Mouse (Mus musculus): Measurements from ENCODE around the gene Zglp1. TPM values are rescaled to one million over a fixed set of nuclear protein-coding genes. Genes with fewer than 3 reads are reported as not detected.

Zglp1 gene
- 0.28 and 1.8 TPM in 2 replicates for polyA plus RNA-seq (2014; fragmentation: Nextera tagmentation; extraction: Ambion mirVana)

DNA sequence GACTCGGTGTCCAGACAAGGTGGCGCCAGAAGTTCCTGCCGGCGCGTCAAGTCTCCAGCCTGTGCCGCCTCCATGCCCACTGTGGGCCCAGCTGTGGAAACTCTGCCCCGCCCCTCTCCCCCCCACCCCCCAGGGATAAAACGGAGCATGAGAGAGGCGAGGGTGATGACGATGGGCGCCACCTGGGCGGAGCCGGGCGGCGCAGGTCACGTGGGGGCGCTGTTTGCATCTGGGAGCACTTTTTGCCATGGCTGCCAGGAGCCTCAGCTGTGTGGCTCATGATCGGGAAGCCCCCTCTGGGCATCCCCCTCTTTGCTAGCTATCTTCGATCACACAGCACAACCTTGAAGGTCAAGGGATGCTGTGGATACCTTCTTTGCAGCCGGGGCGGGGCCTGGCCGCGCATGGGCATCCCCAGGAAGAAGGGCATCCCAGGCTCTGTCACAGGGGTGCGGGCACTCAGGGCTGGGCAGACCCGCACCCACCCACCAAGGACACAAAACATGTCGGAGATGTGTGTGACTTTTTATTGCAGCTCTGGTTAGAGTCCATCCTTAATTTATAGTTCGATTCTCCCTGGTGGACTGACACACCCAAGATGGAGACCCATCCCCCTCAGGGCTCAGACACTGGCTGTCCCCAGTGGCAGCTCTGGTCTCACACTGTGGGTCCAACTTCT is at the start of gene Zglp1:
TSS of gene Zglp1 (minus strand) at position 88 of the 679 bp plus-strand sequence.
- 81% methylated on average over 27 of the region's 27 CpGs for WGBS (ENCODE audit: insufficient replicate concordance)
- ATAC-seq (replicated peaks; ENCODE audit: insufficient number of reproducible peaks, low FRiP score, low TSS enrichment), result no peak
- H3K36me3 ChIP-seq (ENCODE audit: control insufficient read depth, insufficient read depth, low read length), result peaks cover 14% of the 10 kb centered on the region
- H3K27me3 ChIP-seq (ENCODE audit: control insufficient read depth, insufficient read depth, low read length), result no peaks in the 10 kb centered on the region
- H3K4me1 ChIP-seq (ENCODE audit: control insufficient read depth, insufficient read depth, low read length), result peaks cover under 1% of the 10 kb centered on the region; the same call in 1 of the 2 replicates
- no peak within 1 kb of the TSS for H3K4me2 ChIP-seq
- H3K9me3 ChIP-seq (replicated peaks; ENCODE audit: control insufficient read depth, low read length), result no peaks in the 10 kb centered on the region
- no peak within 1 kb of the TSS for H3K27ac ChIP-seq (ENCODE audit: low read depth, low read length)
- no peak within 1 kb of the TSS for H3K4me3 ChIP-seq (ENCODE audit: low read depth, low read length)
- no peak within 1 kb of the TSS for H3K9ac ChIP-seq (ENCODE audit: low read depth, low read length)

DNA sequence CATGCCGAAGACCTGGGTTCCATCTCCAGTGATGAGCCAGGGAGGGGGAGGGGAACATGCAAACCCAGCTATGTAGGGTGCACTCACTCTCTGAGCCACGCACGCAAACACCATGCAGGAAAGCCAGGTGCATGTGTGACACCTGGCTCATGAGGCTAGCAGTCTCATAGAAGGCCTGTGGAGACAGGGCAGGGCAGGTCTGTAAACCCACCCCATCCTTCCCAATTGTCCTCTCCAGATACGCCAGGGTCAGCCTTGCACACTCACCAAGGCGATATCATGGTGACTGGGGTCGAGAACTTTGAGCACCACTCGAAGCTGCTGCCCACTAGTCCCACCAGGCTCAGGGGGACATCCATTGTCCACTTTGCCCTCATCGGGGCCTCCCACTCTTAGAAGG is 48.2 kb upstream of the Zglp1 start:
- Histone ChIP-seq H3K27ac (ENCODE audit: low read depth, low read length) (no peak overlapping the region), H3K4me3 (ENCODE audit: low read depth, low read length) (no peak overlapping the region), H3K36me3 (ENCODE audit: control insufficient read depth, insufficient read depth, low read length) (no peaks in the 10 kb centered on the region), H3K9ac (ENCODE audit: low read depth, low read length) (no peak overlapping the region), H3K4me1 (ENCODE audit: control insufficient read depth, insufficient read depth, low read length) (no peaks in the 10 kb centered on the region), H3K9me3 (replicated peaks; ENCODE audit: control insufficient read depth, low read length) (no peaks in the 10 kb centered on the region), H3K27me3 (ENCODE audit: control insufficient read depth, insufficient read depth, low read length) (no peaks in the 10 kb centered on the region), H3K4me2 (no peak overlapping the region)
- ATAC-seq (replicated peaks; ENCODE audit: insufficient number of reproducible peaks, low FRiP score, low TSS enrichment), result no peak
- 87% methylated on average over 8 of the region's 8 CpGs for whole genome bisulfite sequencing (ENCODE audit: insufficient replicate concordance)

- Histone ChIP-seq H3K9ac (ENCODE audit: low read depth, low read length) (no peak overlapping the region), H3K4me2 (no peak overlapping the region), H3K4me3 (ENCODE audit: low read depth, low read length) (no peak overlapping the region), H3K27ac (ENCODE audit: low read depth, low read length) (no peak overlapping the region), H3K4me1 (ENCODE audit: control insufficient read depth, insufficient read depth, low read length) (no peaks in the 10 kb centered on the region), H3K9me3 (replicated peaks; ENCODE audit: control insufficient read depth, low read length) (no peaks in the 10 kb centered on the region), H3K36me3 (ENCODE audit: control insufficient read depth, insufficient read depth, low read length) (no peaks in the 10 kb centered on the region), H3K27me3 (ENCODE audit: control insufficient read depth, insufficient read depth, low read length) (no peaks in the 10 kb centered on the region)
- no peak for ATAC-seq (replicated peaks; ENCODE audit: insufficient number of reproducible peaks, low FRiP score, low TSS enrichment)
- 80% methylated on average over 7 of the region's 7 CpGs for WGBS (ENCODE audit: insufficient replicate concordance)
These were observed 47.3 kb upstream of the Zglp1 start for GRCm38 (mm10) chr9:21114190-21114589.

DNA sequence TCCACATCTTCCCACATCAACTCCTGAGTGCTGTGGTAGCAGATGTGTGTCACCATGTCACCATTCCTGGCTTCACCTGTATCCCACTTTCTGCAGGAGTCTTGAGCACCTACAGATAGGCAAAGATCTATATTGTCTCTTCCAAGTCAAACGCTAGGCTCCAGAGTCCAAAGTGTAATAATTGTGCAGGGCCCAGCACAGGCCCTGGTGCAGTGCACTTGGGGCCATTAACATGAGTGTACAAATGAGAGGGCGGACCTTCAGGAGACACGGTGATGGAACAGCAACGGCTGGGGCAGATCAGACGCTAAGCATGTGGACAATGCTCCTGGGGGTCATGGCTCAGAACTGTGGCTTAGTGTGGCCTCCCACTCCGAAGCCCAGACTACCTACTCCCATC is 46.9 kb upstream of the Zglp1 start:
- H3K9ac ChIP-seq (ENCODE audit: low read depth, low read length), result no peak overlapping the region
- no peak overlapping the region for H3K4me3 ChIP-seq (ENCODE audit: low read depth, low read length)
- ATAC-seq (replicated peaks; ENCODE audit: insufficient number of reproducible peaks, low FRiP score, low TSS enrichment), result no peak
- no peaks in the 10 kb centered on the region for H3K4me1 ChIP-seq (ENCODE audit: control insufficient read depth, insufficient read depth, low read length)
- H3K27ac ChIP-seq (ENCODE audit: low read depth, low read length), result no peak overlapping the region
- H3K9me3 ChIP-seq (replicated peaks; ENCODE audit: control insufficient read depth, low read length), result no peaks in the 10 kb centered on the region
- WGBS (ENCODE audit: insufficient replicate concordance), result 92% methylated on average over 6 of the region's 6 CpGs
- H3K4me2 ChIP-seq, result no peak overlapping the region
- H3K27me3 ChIP-seq (ENCODE audit: control insufficient read depth, insufficient read depth, low read length), result no peaks in the 10 kb centered on the region
- H3K36me3 ChIP-seq (ENCODE audit: control insufficient read depth, insufficient read depth, low read length), result no peaks in the 10 kb centered on the region

- Histone ChIP-seq H3K9ac (ENCODE audit: low read depth, low read length) (no peak overlapping the region), H3K4me3 (ENCODE audit: low read depth, low read length) (no peak overlapping the region)
These were observed 40.8 kb upstream of the Zglp1 start for GRCm38 (mm10) chr9:21107607-21108237.

GRCm38 (mm10) chr9:21105760-21106564 is 39.1 kb upstream of the Zglp1 start:
- Histone ChIP-seq H3K27ac (ENCODE audit: low read depth, low read length) (no peak overlapping the region), H3K9ac (ENCODE audit: low read depth, low read length) (no peak overlapping the region), H3K27me3 (ENCODE audit: control insufficient read depth, insufficient read depth, low read length) (no peaks in the 10 kb centered on the region), H3K4me1 (ENCODE audit: control insufficient read depth, insufficient read depth, low read length) (no peaks in the 10 kb centered on the region), H3K4me2 (no peak overlapping the region), H3K36me3 (ENCODE audit: control insufficient read depth, insufficient read depth, low read length) (0 out of 2 replicates have a peak, but pooled peaks cover 2% of the 10 kb centered on the region), H3K4me3 (ENCODE audit: low read depth, low read length) (no peak overlapping the region), H3K9me3 (replicated peaks; ENCODE audit: control insufficient read depth, low read length) (no peaks in the 10 kb centered on the region)
- 66% methylated on average over 5 of the region's 5 CpGs for WGBS (ENCODE audit: insufficient replicate concordance)
- ATAC-seq (replicated peaks; ENCODE audit: insufficient number of reproducible peaks, low FRiP score, low TSS enrichment), result no peak

More at GRCm38 (mm10) chr9:21107607-21108237, 40.8 kb upstream of the Zglp1 start:
- 33% methylated on average over 23 of the region's 23 CpGs for WGBS (ENCODE audit: insufficient replicate concordance)
- no peaks in the 10 kb centered on the region for H3K4me1 ChIP-seq (ENCODE audit: control insufficient read depth, insufficient read depth, low read length)
- no peaks in the 10 kb centered on the region for H3K9me3 ChIP-seq (replicated peaks; ENCODE audit: control insufficient read depth, low read length)
- no peak for ATAC-seq (replicated peaks; ENCODE audit: insufficient number of reproducible peaks, low FRiP score, low TSS enrichment)
- no peaks in the 10 kb centered on the region for H3K27me3 ChIP-seq (ENCODE audit: control insufficient read depth, insufficient read depth, low read length)
- 0 out of 2 replicates have a peak, but pooled peaks cover 2% of the 10 kb centered on the region for H3K36me3 ChIP-seq (ENCODE audit: control insufficient read depth, insufficient read depth, low read length)
- no peak overlapping the region for H3K27ac ChIP-seq (ENCODE audit: low read depth, low read length)
- no peak overlapping the region for H3K4me2 ChIP-seq

DNA sequence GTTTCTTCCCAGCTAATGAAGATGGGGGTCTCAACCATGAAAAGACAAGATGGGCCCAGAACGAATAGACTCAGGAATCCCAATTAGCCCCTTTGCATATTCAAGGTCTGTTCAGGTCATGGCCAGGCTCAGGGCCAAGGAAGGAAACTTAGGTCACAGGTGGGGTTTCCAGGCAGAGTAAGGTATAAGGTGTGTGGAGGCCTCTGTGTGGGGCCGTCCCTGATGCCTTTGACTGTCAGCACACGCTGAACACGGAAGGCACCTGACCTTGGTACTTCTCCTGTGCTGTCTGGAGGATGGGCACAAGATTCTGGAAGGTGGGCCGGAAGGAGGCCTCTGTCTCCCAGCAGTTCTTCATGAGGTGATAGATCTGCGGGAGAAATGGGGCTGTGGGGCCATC is 37.9 kb upstream of the Zglp1 start:
- Histone ChIP-seq H3K9me3 (replicated peaks; ENCODE audit: control insufficient read depth, low read length) (no peaks in the 10 kb centered on the region), H3K4me1 (ENCODE audit: control insufficient read depth, insufficient read depth, low read length) (0 out of 2 replicates have a peak, but pooled peaks cover 3% of the 10 kb centered on the region), H3K9ac (ENCODE audit: low read depth, low read length) (no peak overlapping the region), H3K27ac (ENCODE audit: low read depth, low read length) (no peak overlapping the region), H3K4me3 (ENCODE audit: low read depth, low read length) (no peak overlapping the region), H3K4me2 (no peak overlapping the region), H3K36me3 (ENCODE audit: control insufficient read depth, insufficient read depth, low read length) (0 out of 2 replicates have a peak, but pooled peaks cover 2% of the 10 kb centered on the region), H3K27me3 (ENCODE audit: control insufficient read depth, insufficient read depth, low read length) (no peaks in the 10 kb centered on the region)
- ATAC-seq (replicated peaks; ENCODE audit: insufficient number of reproducible peaks, low FRiP score, low TSS enrichment), result no peak
- 82% methylated on average over 6 of the region's 6 CpGs for WGBS (ENCODE audit: insufficient replicate concordance)

DNA sequence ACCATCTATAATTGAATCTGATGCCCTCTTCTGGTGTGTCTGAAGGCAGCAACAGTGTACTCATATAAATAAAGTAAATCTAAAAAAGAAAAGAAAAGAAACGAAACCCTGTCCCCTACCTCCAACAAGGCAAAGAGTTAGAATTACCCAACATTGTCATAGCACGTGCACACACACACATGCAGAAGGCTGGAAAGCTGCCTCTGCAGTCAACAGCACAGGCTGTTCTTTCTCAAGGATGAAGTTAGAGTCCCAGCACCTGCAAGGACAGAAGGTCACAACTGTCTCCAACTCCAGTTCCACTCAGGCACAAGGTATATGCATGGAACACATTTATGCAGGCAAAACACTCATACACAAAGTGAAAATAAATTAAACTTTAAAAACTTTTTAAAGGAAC is 35.2 kb upstream of the Zglp1 start:
- no peaks in the 10 kb centered on the region for H3K27me3 ChIP-seq (ENCODE audit: control insufficient read depth, insufficient read depth, low read length)
- 0 out of 2 replicates have a peak, but pooled peaks cover 3% of the 10 kb centered on the region for H3K4me1 ChIP-seq (ENCODE audit: control insufficient read depth, insufficient read depth, low read length)
- H3K9ac ChIP-seq (ENCODE audit: low read depth, low read length), result no peak overlapping the region
- 84% methylated on average over 2 of the region's 2 CpGs for WGBS (ENCODE audit: insufficient replicate concordance)
- ATAC-seq (replicated peaks; ENCODE audit: insufficient number of reproducible peaks, low FRiP score, low TSS enrichment), result no peak
- H3K27ac ChIP-seq (ENCODE audit: low read depth, low read length), result no peak overlapping the region
- no peaks in the 10 kb centered on the region for H3K9me3 ChIP-seq (replicated peaks; ENCODE audit: control insufficient read depth, low read length)
- H3K36me3 ChIP-seq (ENCODE audit: control insufficient read depth, insufficient read depth, low read length), result no peaks in the 10 kb centered on the region
- no peak overlapping the region for H3K4me2 ChIP-seq
- no peak overlapping the region for H3K4me3 ChIP-seq (ENCODE audit: low read depth, low read length)
